Mouse (Mus musculus) liver, postnatal 0 days (tissue): ENCODE data around the gene Sumf1. TPM values are rescaled to one million over a fixed set of nuclear protein-coding genes. Genes with fewer than 3 reads are reported as not detected.

Source experiments
- ATAC-seq: fragments of 200-750 bp; cut with Nextera tagmentation; 2 replicates; pipeline ENCODE4 v1.8.0; 2017; ENCODE audit warnings: mild to moderate bottlenecking, moderate library complexity
- DNase-seq: peaks from one replicate; pipeline ENCODE4 v3.0.0-alpha.2; 2016
- H3K27ac ChIP-seq: fragments of 300-500 bp; sonication (generic); 2 replicates; pipeline ENCODE4 v1.5.1; 2014; ENCODE audit warnings: antibody characterized with exemption, moderate library complexity, mild to moderate bottlenecking, low read depth
- H3K27me3 ChIP-seq: fragments of 300-500 bp; sonication (generic); 2 replicates; pipeline ENCODE4 v1.6.1; 2014; ENCODE audit warnings: low read length, control low read depth, mixed read lengths; ENCODE audit not compliant: insufficient read depth
- H3K36me3 ChIP-seq: fragments of 300-500 bp; sonication (generic); replicated peaks from 2 replicates; pipeline ENCODE4 v1.6.1; 2014; ENCODE audit warnings: mild to moderate bottlenecking, control low read depth, low read length, moderate library complexity, mixed read lengths; ENCODE audit not compliant: insufficient read depth
- H3K4me1 ChIP-seq: fragments of 300-500 bp; sonication (generic); 2 replicates; pipeline ENCODE4 v1.6.1; 2014; ENCODE audit warnings: antibody characterized with exemption, mild to moderate bottlenecking, control low read depth; ENCODE audit not compliant: insufficient read depth
- H3K4me2 ChIP-seq: fragments of 300-500 bp; sonication (generic); 2 replicates; pipeline ENCODE4 v1.6.1; 2014; ENCODE audit warnings: low read depth, mild to moderate bottlenecking, low read length, moderate library complexity, mixed read lengths
- H3K4me3 ChIP-seq: fragments of 300-500 bp; sonication (generic); 2 replicates; pipeline ENCODE4 v1.5.1; 2014; ENCODE audit warnings: low read depth, low read length
- H3K9ac ChIP-seq: fragments of 300-500 bp; sonication (generic); replicated peaks from 2 replicates; pipeline ENCODE4 v1.6.1; 2014; ENCODE audit warnings: mild to moderate bottlenecking, moderate library complexity
- H3K9me3 ChIP-seq: fragments of 300-500 bp; sonication (generic); 2 replicates; pipeline ENCODE4 v1.6.1; 2016; ENCODE audit warnings: mild to moderate bottlenecking, control low read depth, low read length, mixed read lengths
- CTCF ChIP-seq: sonication (generic); IDR thresholded peaks from 2 replicates; pipeline ENCODE4 v1.5.1; 2016; ENCODE audit warnings: antibody characterized with exemption, low read depth
- EP300 ChIP-seq: IDR thresholded peaks from 2 replicates; pipeline ENCODE4 v1.6.1; 2016; ENCODE audit warnings: antibody characterized with exemption, low read depth, mild to moderate bottlenecking
- WGBS: fragments of 180-500 bp; shearing (Covaris S2); extraction: QIAGEN DNeasy Blood & Tissue Kit; methylation state at CpG from one replicate; pipeline ENCODE4 v1.1.7; 2014; ENCODE audit not compliant: insufficient replicate concordance; 5-methylcytosine and 5-hydroxymethylcytosine counted together
- polyA plus RNA-seq: library from polyadenylated mRNA; unstranded; fragments of >200 nt; fragmentation: Nextera tagmentation; extraction: Ambion mirVana; gene quantifications from 2 replicates; pipeline ENCODE4 v1.2.1, GENCODE M21; 2015

Gene Sumf1
- polyA plus RNA-seq, 1 experiment from 2014 or later = 13.0 TPM

- ATAC-seq (no peak), DNase-seq (no peak)
- Histone ChIP-seq H3K9ac (no peak overlapping the region), H3K27ac (no peak overlapping the region), H3K4me2 (no peak overlapping the region), H3K4me3 (no peak overlapping the region), H3K9me3 (no peaks in the 10 kb centered on the region), H3K36me3 (no peaks in the 10 kb centered on the region), H3K4me1 (no peaks in the 10 kb centered on the region), H3K27me3 (no peaks in the 10 kb centered on the region)
- TF ChIP-seq CTCF = no peak
- TF ChIP-seq EP300 = no peak
- 73% methylated on average over 4 of the region's 4 CpGs for WGBS
Measured at GRCm38 (mm10) chr6:108110336-108110735, 75.0 kb downstream of the Sumf1 start.

- Histone ChIP-seq H3K27ac (no peak overlapping the region), H3K9me3 (no peaks in the 10 kb centered on the region), H3K27me3 (no peaks in the 10 kb centered on the region), H3K4me3 (no peak overlapping the region), H3K9ac (no peak overlapping the region), H3K4me2 (no peak overlapping the region), H3K36me3 (no peaks in the 10 kb centered on the region), H3K4me1 (no peaks in the 10 kb centered on the region)
- TF ChIP-seq EP300 (no peak), CTCF (no peak)
- DNase-seq (no peak), ATAC-seq (no peak)
Measured at GRCm38 (mm10) chr6:108107376-108107775, 78.0 kb downstream of the Sumf1 start.

DNA sequence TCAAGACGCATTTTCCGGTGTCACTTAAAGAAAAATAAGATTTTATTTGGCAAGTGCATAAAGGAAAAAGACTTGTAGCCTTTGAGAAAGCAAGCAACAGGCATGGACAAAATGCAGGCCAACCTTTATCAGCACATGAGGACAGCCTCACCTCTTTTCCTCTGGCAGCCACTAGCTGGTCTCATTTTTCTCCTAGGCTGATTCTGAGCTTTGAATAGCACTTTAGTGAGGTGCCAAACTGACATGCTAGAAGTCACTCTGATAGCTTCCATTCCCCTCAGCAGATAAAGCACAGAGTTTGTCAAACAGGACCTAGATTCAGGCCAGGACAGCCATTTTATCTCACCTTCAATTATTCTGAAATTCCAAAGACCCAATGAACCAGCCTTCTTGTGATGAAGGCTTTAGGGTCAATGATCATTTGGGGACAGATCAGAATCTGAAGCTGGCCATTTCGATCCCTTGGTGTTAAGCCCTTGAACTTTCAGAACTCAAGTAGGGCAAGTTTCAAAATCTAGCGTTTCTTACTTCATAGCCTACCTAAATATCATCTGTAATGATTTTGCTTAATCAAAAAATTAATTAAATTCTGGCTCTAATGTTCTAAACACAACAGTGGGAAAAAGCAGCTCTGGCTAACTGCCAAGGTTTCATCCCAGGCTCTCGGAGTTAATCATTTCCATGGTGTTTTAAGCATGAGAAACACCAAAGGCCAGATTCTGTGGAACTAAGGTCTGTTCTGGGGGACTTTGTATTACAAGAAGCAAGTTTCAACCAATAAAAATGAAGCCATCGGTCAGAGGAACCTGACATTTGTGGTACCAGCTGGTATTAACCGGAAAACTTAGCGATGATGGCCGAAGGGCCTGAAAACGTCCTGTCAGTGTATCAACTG, 83.2 kb downstream of the Sumf1 start:
- Histone ChIP-seq H3K4me1 (0 out of 2 replicates have a peak, but pooled peaks cover 6% of the 10 kb centered on the region), H3K36me3 (no peaks in the 10 kb centered on the region), H3K27ac (peak overlapping the region; percentile 44), H3K9me3 (no peaks in the 10 kb centered on the region), H3K27me3 (no peaks in the 10 kb centered on the region), H3K4me3 (no peak overlapping the region), H3K9ac (no peak overlapping the region), H3K4me2 (no peak overlapping the region)
- peak; percentile 35 for DNase-seq
- WGBS = 67% methylated on average over 10 of the region's 10 CpGs
- peak; percentile 50 for ATAC-seq
- TF ChIP-seq EP300 = no peak
- TF ChIP-seq CTCF = no peak

DNA sequence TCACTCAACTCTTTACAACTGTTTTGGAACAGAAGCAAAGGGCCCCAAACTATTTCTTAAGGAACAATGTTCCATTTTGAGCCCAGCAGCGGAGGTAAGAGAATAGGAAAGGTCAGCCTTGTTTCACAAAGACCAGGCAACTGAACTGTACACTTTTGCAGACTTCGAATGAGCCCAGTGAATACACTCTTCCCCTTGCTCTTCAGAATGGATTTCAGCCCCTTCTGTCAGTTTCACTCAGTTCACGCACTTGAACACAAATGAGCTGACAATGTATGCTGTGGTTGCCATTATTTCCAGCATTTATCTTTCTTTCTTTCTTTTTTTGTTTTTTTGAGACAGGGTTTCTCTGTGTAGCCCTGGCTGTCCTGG, 86.5 kb downstream of the Sumf1 start:
- ATAC-seq (no peak), DNase-seq (no peak)
- TF ChIP-seq EP300 = no peak
- no peak for TF ChIP-seq CTCF
- WGBS = 64% methylated on average over 3 of the region's 3 CpGs
- H3K4me1 ChIP-seq = 0 out of 2 replicates have a peak, but pooled peaks cover 6% of the 10 kb centered on the region
- H3K9me3 ChIP-seq = no peaks in the 10 kb centered on the region
- H3K27me3 ChIP-seq = no peaks in the 10 kb centered on the region
- H3K27ac ChIP-seq = no peak overlapping the region
- H3K4me2 ChIP-seq = no peak overlapping the region
- H3K9ac ChIP-seq = no peak overlapping the region
- no peak overlapping the region for H3K4me3 ChIP-seq
- no peaks in the 10 kb centered on the region for H3K36me3 ChIP-seq

DNA sequence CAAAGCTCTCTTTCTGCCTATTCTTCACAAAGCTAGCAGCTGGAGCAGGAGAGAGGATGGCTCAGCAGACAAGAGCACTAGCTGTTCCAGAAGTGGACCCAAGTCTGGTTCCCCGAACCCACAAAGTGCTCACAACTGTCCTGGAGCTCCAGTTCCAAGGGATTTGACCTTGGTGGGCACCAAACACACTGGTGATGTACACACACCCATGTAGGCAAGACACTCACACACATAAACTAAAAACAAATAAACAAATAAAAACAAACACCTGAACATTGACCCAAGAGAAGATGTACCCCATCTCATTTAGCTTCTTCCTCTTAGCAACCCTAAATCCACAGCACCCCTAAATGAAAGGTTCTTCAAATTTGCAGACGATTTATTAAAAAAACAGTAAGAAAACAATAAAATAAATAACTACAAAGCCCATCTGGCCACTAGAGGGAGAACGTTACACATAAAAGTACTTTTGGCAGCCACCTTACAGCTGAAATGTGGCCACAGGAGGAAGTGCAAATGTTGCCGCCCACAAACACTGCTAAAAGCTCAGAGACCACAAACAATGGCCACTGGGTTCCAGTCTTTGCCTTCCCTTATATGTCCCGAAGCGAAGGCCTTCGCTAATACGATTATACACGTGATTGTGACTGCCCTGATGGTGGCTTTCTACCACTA, 87.1 kb downstream of the Sumf1 start:
- H3K9ac ChIP-seq = no peak overlapping the region
- H3K4me2 ChIP-seq = no peak overlapping the region
- ATAC-seq (peak; percentile 78), DNase-seq (peak; percentile 62)
- H3K27ac ChIP-seq = no peak overlapping the region
- TF ChIP-seq EP300 = 0 out of 2 replicates have a peak, but pooled peaks have one; percentile 18
- peak; percentile 78 for TF ChIP-seq CTCF
- H3K4me1 ChIP-seq = 0 out of 2 replicates have a peak, but pooled peaks cover 6% of the 10 kb centered on the region
- 6% methylated on average over 9 of the region's 9 CpGs for WGBS
- no peak overlapping the region for H3K4me3 ChIP-seq
- no peaks in the 10 kb centered on the region for H3K36me3 ChIP-seq
- no peaks in the 10 kb centered on the region for H3K9me3 ChIP-seq
- no peaks in the 10 kb centered on the region for H3K27me3 ChIP-seq

GRCm38 (mm10) chr6:108095445-108095844, 89.9 kb downstream of the Sumf1 start:
- no peaks in the 10 kb centered on the region for H3K9me3 ChIP-seq
- H3K36me3 ChIP-seq = no peaks in the 10 kb centered on the region
- no peak overlapping the region for H3K9ac ChIP-seq
- no peak overlapping the region for H3K27ac ChIP-seq
- WGBS = 79% methylated on average over 5 of the region's 5 CpGs
- no peak overlapping the region for H3K4me2 ChIP-seq
- H3K4me1 ChIP-seq = no peaks in the 10 kb centered on the region
- no peaks in the 10 kb centered on the region for H3K27me3 ChIP-seq
- DNase-seq = no peak
- no peak for ATAC-seq
- H3K4me3 ChIP-seq = no peak overlapping the region
- TF ChIP-seq EP300 (no peak), CTCF (no peak)
